Mouse (Mus musculus) left cerebral cortex, adult 2 months (tissue): ENCODE data around the gene Olfr374. TPM values are rescaled to one million over a fixed set of nuclear protein-coding genes. Genes with fewer than 3 reads are reported as not detected.

Experiments used
- DNase-seq, 2 experiments: peaks; one replicate each; pipeline ENCODE4 v3.0.0; 2021 to 2022; ENCODE audit warnings: low spot score in 2 of 2, mixed read lengths in 1 of 2; ENCODE audit errors: extremely low spot score in 1 of 2
- H3K27ac ChIP-seq: fragments of 200-600 bp; 2 replicates; pipeline ENCODE4 v1.8.1; 2022
- H3K4me3 ChIP-seq: fragments of 200-600 bp; 2 replicates; pipeline ENCODE4 v1.8.1; 2022
- CTCF ChIP-seq: fragments of 200-600 bp; IDR thresholded peaks from 2 replicates; pipeline ENCODE4 v1.8.1; 2022; ENCODE audit warnings: antibody characterized with exemption, mild to moderate bottlenecking, moderate library complexity
- intact Hi-C: fragments of 180-260 bp; cut with DNase I; formaldehyde crosslinking; loops from one replicate; pipeline ENCODE4 v1.15.1; 2025
- total RNA-seq, 2 experiments: library from RNA; stranded (reverse); gene quantifications; 2 replicates each; pipeline ENCODE4 v1.2.3; 2021

Olfr374 gene
- total RNA-seq, 2 experiments from 2014 or later: not detected

DNA sequence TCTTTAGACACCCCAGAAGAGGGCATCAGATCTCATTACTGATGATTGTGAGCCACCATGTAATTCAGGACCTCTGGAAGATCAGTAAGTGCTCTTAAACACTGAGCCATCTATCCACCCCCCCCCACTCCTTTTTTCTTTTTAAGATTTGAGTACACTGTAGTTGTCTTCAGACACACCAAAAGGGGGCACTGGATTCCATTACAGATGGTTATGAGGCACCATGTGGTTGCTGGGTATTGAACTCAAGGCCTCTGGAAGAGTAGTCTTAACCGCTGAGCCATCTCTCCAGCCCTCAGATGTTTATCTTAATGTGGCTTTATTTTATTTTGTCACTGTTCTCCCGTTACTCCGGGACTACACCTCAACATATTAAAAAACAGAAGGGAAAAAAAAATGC is 53.2 kb downstream of the Olfr374 start:
- TF ChIP-seq CTCF: no peak; the same call in 1 of the 2 replicates
- intact Hi-C loops: loop anchor here (5.0 kb wide), 1 partner anchor 238 kb away; no protein-coding TSS in a partner anchor
- DNase-seq: no peak
- peak overlapping the region; percentile 82; the same call in 1 of the 2 replicates for H3K27ac ChIP-seq
- H3K4me3 ChIP-seq: peak overlapping the region; percentile 78

DNA sequence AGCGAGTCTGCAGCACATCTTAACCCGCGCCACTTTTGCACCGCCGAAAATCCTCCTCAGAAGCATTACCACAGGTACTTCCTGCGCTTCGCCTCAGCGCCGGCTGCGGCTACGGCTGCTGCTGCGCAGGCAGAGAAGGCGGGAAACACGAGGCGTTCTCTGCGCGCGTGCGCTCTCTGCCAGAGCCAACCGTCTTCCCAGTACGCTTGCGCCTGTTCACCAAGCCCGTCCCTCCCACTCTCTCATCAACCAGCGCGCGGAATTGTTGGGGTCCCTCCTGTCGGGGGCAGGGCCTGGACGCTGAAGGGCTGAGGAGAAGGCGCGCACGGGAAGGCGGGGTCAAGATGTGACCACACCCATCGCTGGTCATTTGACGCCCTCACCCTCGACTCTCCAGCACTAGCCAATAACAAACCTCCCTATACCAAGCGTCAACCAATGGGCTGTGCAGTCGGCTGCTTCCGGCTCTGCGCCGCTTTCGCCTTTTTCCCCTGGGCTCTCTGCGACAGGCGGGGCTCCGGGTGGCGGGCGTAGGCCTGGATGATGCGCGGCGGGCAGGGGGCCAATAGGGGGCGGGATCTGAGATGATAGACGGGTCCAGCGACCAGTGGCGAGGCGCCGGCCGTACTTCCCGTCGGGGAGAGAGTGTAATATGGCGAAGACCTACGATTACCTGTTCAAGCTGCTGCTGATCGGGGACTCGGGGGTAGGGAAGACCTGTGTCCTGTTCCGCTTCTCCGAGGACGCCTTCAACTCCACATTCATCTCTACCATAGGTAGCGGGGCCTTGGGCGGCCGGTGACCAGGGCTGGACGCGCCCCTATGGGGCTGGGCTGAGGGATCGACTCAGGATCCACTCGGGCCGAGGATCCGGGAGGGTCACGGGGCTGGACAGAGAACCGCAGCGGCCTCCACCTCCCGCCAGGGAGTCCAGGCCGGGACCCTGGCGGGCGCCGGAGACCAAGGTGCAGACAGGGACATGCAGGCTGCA is 54.2 kb downstream of the Olfr374 start, which contains the start of gene Rab8a:
Gene Rab8a, plus strand, starts transcription at position 494 of the 991 bp plus-strand sequence.
- TF ChIP-seq CTCF: no peak
- intact Hi-C loops: loop anchor here (5.0 kb wide), 1 partner anchor 239 kb away; no protein-coding TSS in a partner anchor
- Histone ChIP-seq H3K27ac (peak within 1 kb of the TSS; percentile 92), H3K4me3 (peak within 1 kb of the TSS; percentile 78)
- peak; percentile 99 to 100 for DNase-seq

DNA sequence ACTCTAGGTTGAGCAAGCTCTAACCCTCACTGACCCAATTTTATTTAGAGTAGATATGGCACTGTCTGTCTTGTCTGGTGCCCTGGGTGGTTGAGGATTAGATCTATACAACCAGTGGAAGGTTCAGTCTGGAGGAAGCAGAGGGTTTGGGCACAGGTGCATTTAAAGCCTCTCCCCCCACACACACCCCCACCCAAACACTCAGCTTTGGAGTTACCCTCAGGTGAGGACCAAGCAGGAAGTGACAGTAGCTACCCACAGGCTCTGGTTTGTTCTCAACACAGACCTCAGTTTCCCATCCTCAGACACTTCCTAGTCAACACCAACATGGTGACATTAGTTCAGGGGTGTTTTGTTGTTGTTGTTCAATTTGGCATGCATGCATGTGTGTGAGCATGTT is 56.0 kb downstream of the Olfr374 start:
- TF ChIP-seq CTCF: no peak
- Histone ChIP-seq H3K4me3 (no peak overlapping the region), H3K27ac (no peak overlapping the region)
- intact Hi-C loops: loop anchor here (5.0 kb wide), 1 partner anchor 241 kb away; no protein-coding TSS in a partner anchor
- DNase-seq: no peak

Other genes starting within 250 kb of the Olfr374 start
- 10 to 100 TPM; 10.5 to 10.6 TPM for gene Zfp709, start 225.0 kb upstream of the Olfr374 start, total RNA-seq
- gene Zfp882, start 198.4 kb upstream of the Olfr374 start, total RNA-seq: 10 to 100 TPM; 11.1 to 12.1 TPM
- 10 to 100 TPM; 25.3 to 28.4 TPM for gene Zfp617, start 198.4 kb upstream of the Olfr374 start, total RNA-seq
- 10 to 100 TPM; 15.0 to 15.3 TPM for gene Zfp961, start 156.0 kb upstream of the Olfr374 start, total RNA-seq
- not detected for gene Cyp4f18, start 97.4 kb upstream of the Olfr374 start, total RNA-seq
- not detected for gene Olfr372, start 65.8 kb upstream of the Olfr374 start, total RNA-seq
- not detected for gene Olfr373, start 23.9 kb upstream of the Olfr374 start, total RNA-seq
- 10 to 100 TPM; 24.9 to 29.7 TPM for gene Tpm4, start 27.9 kb downstream of the Olfr374 start, total RNA-seq
- gene Rab8a, start 54.2 kb downstream of the Olfr374 start, total RNA-seq: 10 to 100 TPM; 32.4 to 37.9 TPM
- gene Hsh2d, start 82.6 kb downstream of the Olfr374 start, total RNA-seq: not detected
- under 1 TPM in 1 of 2 experiments, not detected in 1; 0.33 TPM for gene Cib3, start 105.8 kb downstream of the Olfr374 start, total RNA-seq
- gene Gm11034, start 106.6 kb downstream of the Olfr374 start, total RNA-seq: not detected
- 10 to 100 TPM; 59.0 to 60.9 TPM for gene Fam32a, start 112.7 kb downstream of the Olfr374 start, total RNA-seq
- gene Ap1m1, start 133.0 kb downstream of the Olfr374 start, total RNA-seq: 10 to 100 TPM; 83.1 to 84.7 TPM
- gene Gm10282, start 198.2 kb downstream of the Olfr374 start, total RNA-seq: 1 to 10 TPM; 3.9 to 6.2 TPM
- 10 to 100 TPM; 17.1 to 32.3 TPM for gene Klf2, start 212.0 kb downstream of the Olfr374 start, total RNA-seq